Mouse (Mus musculus): ENCODE data around the gene Capns1. TPM values are rescaled to one million over a fixed set of nuclear protein-coding genes. Genes with fewer than 3 reads are reported as not detected.
"Not testable (repeated sequence)": the region's sequence is repeated elsewhere in the genome, so short reads cannot be mapped to it uniquely, and the experiment has no call there.

The Capns1 gene
- polyA plus RNA-seq, 1 experiment from 2014 or later = 66.5 TPM

DNA sequence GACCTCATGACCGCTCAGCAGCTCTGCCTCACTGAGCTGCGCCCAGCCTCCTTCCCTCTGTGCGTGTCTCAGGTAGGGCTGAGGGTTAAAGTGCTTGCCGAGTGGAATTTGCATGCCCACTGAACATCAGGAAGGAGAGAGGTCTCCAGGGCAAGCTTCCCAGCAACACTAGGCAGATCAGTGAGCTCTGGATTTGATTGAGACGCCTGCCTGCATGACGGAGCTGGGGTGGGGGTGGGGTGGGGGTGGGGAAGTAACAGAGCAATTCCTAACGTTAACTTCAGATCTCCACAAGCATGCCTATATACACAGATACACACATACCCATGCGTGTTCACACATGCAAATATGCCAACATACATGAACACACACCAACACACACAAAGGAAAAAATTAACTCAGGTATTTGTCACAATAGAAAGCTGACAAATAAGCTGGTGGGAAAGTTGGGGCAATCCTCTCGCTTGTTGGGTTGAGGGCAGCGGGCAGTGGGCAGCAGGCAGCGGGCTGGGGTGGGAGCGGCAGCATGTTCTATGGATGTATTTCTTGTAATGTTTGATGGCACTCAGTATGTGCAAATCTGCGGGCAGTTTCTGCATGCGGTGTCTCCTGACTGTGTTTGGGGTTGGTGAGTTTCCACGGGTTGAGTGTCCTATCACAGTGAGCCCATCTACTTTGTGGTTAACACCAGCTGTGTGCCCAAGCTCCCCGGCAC, 20.8 kb upstream of the Capns1 start:
- Histone ChIP-seq H3K27me3 (ENCODE audit: low read depth, poor library complexity, severe bottlenecking) (no peaks in the 10 kb centered on the region), H3K27ac (peak overlapping the region; percentile 83), H3K9me3 (replicated peaks) (no peaks in the 10 kb centered on the region), H3K36me3 (peaks cover 23% of the 10 kb centered on the region), H3K4me3 (peak overlapping the region; percentile 58), H3K4me1 (peaks cover 17% of the 10 kb centered on the region)
- WGBS = 4% methylated on average over 16 of the region's 16 CpGs
- DNase-seq (ENCODE audit: low spot score) = peak; percentile 84

DNA sequence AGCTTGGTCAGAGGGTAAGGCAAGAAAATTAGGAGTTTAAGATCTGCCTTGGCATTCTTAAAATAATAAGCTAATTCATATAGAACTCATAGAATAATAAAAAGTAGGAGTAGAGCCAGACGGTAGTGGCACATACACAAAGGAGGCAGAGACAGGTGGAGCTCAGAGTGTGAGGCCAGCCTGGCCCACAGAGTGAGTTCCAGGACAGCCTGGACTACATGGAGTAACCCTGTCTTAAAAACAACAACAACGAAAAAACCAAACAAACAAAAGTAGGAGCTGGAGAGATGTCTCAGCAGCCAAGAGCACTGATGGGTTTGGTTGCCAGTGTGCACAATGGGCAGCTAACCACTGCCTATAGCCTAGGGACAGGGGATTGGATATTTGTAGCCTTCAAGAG, 18.7 kb upstream of the Capns1 start:
- WGBS = 71% methylated on average over 2 of the region's 2 CpGs
- H3K27ac ChIP-seq = no peak overlapping the region
- DNase-seq (ENCODE audit: low spot score) = no peak
- H3K4me3 ChIP-seq = 0 out of 2 replicates have a peak overlapping the region, but pooled peaks have one; percentile 39
- peaks cover 1% of the 10 kb centered on the region for H3K36me3 ChIP-seq
- peaks cover 17% of the 10 kb centered on the region for H3K4me1 ChIP-seq
- H3K9me3 ChIP-seq (replicated peaks) = no peaks in the 10 kb centered on the region
- no peaks in the 10 kb centered on the region for H3K27me3 ChIP-seq (ENCODE audit: low read depth, poor library complexity, severe bottlenecking)

- peak overlapping the region; percentile 30; the same call in 1 of the 2 replicates for H3K27ac ChIP-seq
- H3K4me3 ChIP-seq = peak overlapping the region; percentile 39
- H3K9me3 ChIP-seq (replicated peaks) = no peaks in the 10 kb centered on the region
- 1% methylated on average over 16 of the region's 16 CpGs for WGBS
- H3K4me1 ChIP-seq = peaks cover 17% of the 10 kb centered on the region
- H3K36me3 ChIP-seq = no peaks in the 10 kb centered on the region
- DNase-seq (ENCODE audit: low spot score) = peak; percentile 96
- H3K27me3 ChIP-seq (ENCODE audit: low read depth, poor library complexity, severe bottlenecking) = no peaks in the 10 kb centered on the region
Observed at GRCm38 (mm10) chr7:30216723-30217151, 18.1 kb upstream of the Capns1 start.

DNA sequence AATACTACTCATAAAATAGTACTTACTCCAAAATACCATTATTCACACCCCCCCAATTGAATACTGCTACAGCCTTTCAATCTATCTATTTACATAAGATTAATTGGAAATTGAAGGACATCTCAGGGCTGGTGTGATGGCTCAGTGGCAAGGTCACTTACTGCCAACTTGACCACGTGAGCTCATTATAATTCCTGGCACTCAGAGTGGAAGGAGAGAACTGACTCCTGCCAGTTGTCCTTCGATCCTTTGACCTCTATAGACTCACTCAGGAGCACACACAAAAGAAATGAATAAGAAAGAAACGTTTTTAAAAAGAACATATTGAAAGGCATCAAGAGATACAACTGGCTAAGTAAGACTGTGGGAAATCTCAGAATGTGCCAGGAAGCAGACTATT, 17.3 kb upstream of the Capns1 start:
- Histone ChIP-seq H3K27me3 (ENCODE audit: low read depth, poor library complexity, severe bottlenecking) (no peaks in the 10 kb centered on the region), H3K27ac (no peak overlapping the region), H3K9me3 (replicated peaks) (no peaks in the 10 kb centered on the region), H3K4me1 (peaks cover 17% of the 10 kb centered on the region), H3K36me3 (no peaks in the 10 kb centered on the region), H3K4me3 (no peak overlapping the region)
- 93% methylated on average over 3 of the region's 3 CpGs for WGBS
- DNase-seq (ENCODE audit: low spot score) = no peak

DNA sequence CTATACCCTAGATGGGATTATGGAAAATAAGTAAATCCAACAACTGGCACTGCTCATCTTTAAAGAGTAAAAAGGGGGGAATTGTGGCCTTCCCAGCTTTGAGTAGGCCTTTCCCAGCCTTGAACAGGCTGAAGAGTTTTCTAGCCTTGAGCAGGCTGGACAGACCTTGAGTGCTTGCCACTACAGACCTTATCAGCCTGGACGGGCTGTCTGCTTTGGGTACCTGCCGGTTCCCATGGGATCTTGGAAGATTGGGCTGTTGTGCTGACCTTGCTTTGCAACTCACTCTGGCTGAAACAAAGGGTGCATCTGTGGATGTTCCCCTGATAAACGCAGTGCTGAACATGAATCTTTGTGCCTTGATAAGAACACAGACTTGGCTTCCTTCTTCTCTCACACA, 15.3 kb upstream of the Capns1 start:
- Histone ChIP-seq H3K27me3 (ENCODE audit: low read depth, poor library complexity, severe bottlenecking) (no peaks in the 10 kb centered on the region), H3K27ac (no peak overlapping the region)
- 90% methylated on average over 3 of the region's 3 CpGs for WGBS

GRCm38 (mm10) chr7:30211025-30211424, 12.4 kb upstream of the Capns1 start:
- no peaks in the 10 kb centered on the region for H3K36me3 ChIP-seq
- H3K9me3 ChIP-seq (replicated peaks) = no peaks in the 10 kb centered on the region
- no peak for DNase-seq (ENCODE audit: low spot score)
- WGBS = 31% methylated on average over 4 of the region's 4 CpGs
- no peak overlapping the region for H3K4me3 ChIP-seq
- no peaks in the 10 kb centered on the region for H3K4me1 ChIP-seq
- no peaks in the 10 kb centered on the region for H3K27me3 ChIP-seq (ENCODE audit: low read depth, poor library complexity, severe bottlenecking)
- no peak overlapping the region for H3K27ac ChIP-seq

More for the DNA sequence above, 15.3 kb upstream of the Capns1 start:
- Histone ChIP-seq H3K4me3 (no peak overlapping the region), H3K36me3 (no peaks in the 10 kb centered on the region), H3K9me3 (replicated peaks) (no peaks in the 10 kb centered on the region), H3K4me1 (peaks cover 4% of the 10 kb centered on the region)
- DNase-seq (ENCODE audit: low spot score) = no peak

DNA sequence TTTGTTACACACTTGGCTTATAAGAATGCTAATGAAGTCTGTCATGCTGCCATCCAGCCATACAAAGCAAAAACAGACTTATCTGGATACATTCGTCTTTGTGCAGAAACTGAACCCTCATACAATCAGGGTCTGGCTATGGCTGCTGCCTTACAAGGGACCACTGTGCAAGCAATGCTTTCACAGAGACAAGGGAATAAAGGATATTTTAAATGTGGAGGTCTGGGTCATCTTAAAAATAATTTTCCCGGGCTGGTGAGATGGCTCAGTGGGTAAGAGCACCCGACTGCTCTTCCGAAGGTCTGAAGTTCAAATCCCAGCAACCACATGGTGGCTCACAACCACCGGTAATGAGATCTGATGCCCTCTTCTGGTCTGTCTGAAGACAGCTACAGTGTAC, 7.8 kb upstream of the Capns1 start:
- not testable (repeated sequence) for H3K27me3 ChIP-seq (ENCODE audit: low read depth, poor library complexity, severe bottlenecking); H3K9me3 ChIP-seq (replicated peaks); H3K4me1 ChIP-seq; H3K4me3 ChIP-seq; DNase-seq (ENCODE audit: low spot score); H3K27ac ChIP-seq; H3K36me3 ChIP-seq
- WGBS = 60% methylated on average over 5 of the region's 5 CpGs

- WGBS = 6% methylated on average over 2 of the region's 2 CpGs
- Histone ChIP-seq H3K4me1 (no peaks in the 10 kb centered on the region), H3K4me3 (no peak overlapping the region), H3K36me3 (no peaks in the 10 kb centered on the region), H3K9me3 (replicated peaks) (no peaks in the 10 kb centered on the region), H3K27me3 (ENCODE audit: low read depth, poor library complexity, severe bottlenecking) (no peaks in the 10 kb centered on the region), H3K27ac (no peak overlapping the region)
- DNase-seq (ENCODE audit: low spot score) = peak; percentile 51
Observed at GRCm38 (mm10) chr7:30205383-30205782, 6.8 kb upstream of the Capns1 start.

DNA sequence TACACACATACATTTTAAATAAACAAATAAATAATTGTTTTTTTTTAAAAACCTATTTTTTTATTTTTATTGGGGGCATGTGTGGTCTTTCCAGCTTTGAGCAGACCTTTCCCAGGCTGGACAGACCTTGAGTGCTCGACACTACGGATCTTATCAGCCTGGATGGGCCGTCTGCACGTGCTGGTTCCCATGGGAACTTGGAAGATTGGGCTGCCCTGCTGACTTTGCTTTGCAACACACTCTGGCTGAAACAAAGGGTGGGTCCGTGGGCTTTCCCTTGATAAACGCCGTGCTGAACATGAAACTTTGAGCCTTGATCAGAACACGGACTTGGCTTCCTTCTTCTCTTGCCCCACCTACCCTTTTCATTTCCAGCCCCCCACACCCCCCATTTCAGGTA, 5.8 kb upstream of the Capns1 start:
- no peaks in the 10 kb centered on the region for H3K36me3 ChIP-seq
- no peak for DNase-seq (ENCODE audit: low spot score)
- H3K27me3 ChIP-seq (ENCODE audit: low read depth, poor library complexity, severe bottlenecking) = no peaks in the 10 kb centered on the region
- no peak overlapping the region for H3K4me3 ChIP-seq
- 63% methylated on average over 8 of the region's 8 CpGs for WGBS
- no peaks in the 10 kb centered on the region for H3K4me1 ChIP-seq
- no peaks in the 10 kb centered on the region for H3K9me3 ChIP-seq (replicated peaks)
- H3K27ac ChIP-seq = no peak overlapping the region

DNA sequence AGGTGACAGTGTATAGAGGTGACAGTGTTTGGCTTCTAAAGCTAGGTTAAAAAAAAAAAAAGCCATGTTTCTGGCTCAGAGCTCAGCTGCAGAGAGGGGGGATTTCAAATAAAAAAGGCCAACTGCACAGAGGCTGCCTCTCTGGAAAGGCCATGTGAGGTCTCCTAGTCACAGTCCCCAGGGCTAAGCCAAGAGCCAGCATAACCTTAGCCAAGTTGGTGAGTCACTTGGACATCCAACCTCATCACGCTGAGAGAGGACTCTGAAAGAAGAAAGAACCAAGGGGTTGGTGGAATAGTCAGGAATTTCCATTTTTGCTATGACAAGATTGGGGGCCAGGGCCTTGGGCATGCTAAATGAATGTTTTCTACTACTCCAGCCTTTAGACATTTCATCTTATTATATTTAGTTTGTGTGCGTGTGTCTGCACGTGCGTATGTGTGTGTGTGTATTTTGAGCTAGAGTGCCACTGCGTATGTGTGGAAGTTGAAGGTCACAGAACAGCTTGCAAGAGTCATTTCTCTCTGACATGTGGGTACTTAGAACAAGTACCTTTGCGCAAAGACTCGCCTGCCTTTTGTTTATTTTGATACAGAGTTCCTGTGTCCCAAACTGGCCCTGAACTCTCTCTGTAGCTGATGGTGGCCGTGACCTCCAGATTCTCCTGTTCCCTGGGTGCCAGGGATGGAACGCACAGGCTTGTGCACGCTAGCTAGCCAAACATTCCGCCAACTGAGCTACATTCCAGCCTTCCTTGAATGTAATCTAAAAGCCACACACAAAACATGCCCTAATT, 4.5 kb upstream of the Capns1 start:
- Histone ChIP-seq H3K9me3 (replicated peaks) (no peaks in the 10 kb centered on the region), H3K36me3 (no peaks in the 10 kb centered on the region), H3K4me1 (peaks cover under 1% of the 10 kb centered on the region; the same call in 1 of the 2 replicates), H3K27ac (no peak overlapping the region), H3K27me3 (ENCODE audit: low read depth, poor library complexity, severe bottlenecking) (no peaks in the 10 kb centered on the region), H3K4me3 (no peak overlapping the region)
- DNase-seq (ENCODE audit: low spot score) = no peak
- 92% methylated on average over 11 of the region's 11 CpGs for WGBS

GRCm38 (mm10) chr7:30200661-30201060, 2.0 kb upstream of the Capns1 start:
- not testable (repeated sequence) for H3K4me3 ChIP-seq; H3K27ac ChIP-seq; DNase-seq (ENCODE audit: low spot score); H3K4me1 ChIP-seq; H3K27me3 ChIP-seq (ENCODE audit: low read depth, poor library complexity, severe bottlenecking); H3K9me3 ChIP-seq (replicated peaks); H3K36me3 ChIP-seq
- 95% methylated on average over 5 of the region's 5 CpGs for WGBS

DNA sequence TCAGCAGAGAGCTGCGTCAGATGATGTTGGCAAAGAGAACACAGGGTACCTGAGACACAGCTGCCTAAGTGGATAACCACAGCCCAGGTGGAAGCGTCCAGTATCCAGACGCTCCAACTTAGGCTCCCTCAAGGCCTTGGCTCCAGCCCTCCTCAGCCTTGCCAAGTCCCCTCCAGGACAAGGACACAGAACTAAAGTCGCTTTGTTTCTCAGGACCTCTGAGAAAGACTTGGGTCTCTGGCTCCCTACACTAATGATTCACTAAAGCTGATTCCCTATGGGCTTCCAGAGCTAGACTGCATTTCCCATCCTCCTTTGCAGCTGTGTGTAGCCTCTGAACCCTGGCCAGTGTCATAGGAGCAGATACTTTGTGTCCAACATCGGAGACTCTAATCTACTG, 1.6 kb upstream of the Capns1 start:
- 81% methylated on average over 5 of the region's 5 CpGs for WGBS
- Histone ChIP-seq H3K4me3 (no peak overlapping the region), H3K27ac (no peak overlapping the region), H3K27me3 (ENCODE audit: low read depth, poor library complexity, severe bottlenecking) (no peaks in the 10 kb centered on the region), H3K9me3 (replicated peaks) (no peaks in the 10 kb centered on the region), H3K36me3 (no peaks in the 10 kb centered on the region), H3K4me1 (peaks cover 13% of the 10 kb centered on the region)
- no peak for DNase-seq (ENCODE audit: low spot score)

GRCm38 (mm10) chr7:30199498-30200139, 1.0 kb upstream of the Capns1 start:
- Histone ChIP-seq H3K4me1 (peaks cover 15% of the 10 kb centered on the region), H3K4me3 (no peak overlapping the region), H3K27me3 (ENCODE audit: low read depth, poor library complexity, severe bottlenecking) (no peaks in the 10 kb centered on the region), H3K27ac (no peak overlapping the region), H3K36me3 (no peaks in the 10 kb centered on the region), H3K9me3 (replicated peaks) (no peaks in the 10 kb centered on the region)
- DNase-seq (ENCODE audit: low spot score) = no peak
- WGBS = 78% methylated on average over 18 of the region's 18 CpGs
